Mouse (Mus musculus): ENCODE measurements around the gene Gm45021.
"Not testable (repeated sequence)": the region's sequence is repeated elsewhere in the genome, so short reads cannot be mapped to it uniquely, and the experiment has no call there.

The Gm45021 gene

GRCm38 (mm10) chr6:48613464-48613863, 24.1 kb downstream of the Gm45021 start:
- no peak for DNase-seq (ENCODE audit: low read depth, low spot score)

DNA sequence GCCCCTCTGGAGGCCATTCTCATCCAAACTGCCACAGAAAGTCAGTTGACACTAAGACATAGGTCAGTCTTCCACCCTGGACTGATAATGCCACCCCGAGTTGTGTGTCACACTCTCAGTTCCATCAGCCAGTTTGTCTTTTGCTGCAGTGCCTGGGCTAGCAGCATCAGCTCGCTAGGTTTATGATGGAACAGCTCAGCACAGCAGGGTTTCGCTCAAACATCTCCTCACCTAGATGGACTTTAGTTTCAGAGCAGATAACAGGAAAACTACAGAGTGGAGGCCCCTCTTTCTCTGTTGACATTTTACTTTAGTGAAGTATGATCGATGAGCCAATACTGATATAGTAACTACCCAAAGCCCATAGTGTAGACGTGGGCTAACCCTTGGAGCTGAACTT, 25.3 kb downstream of the Gm45021 start:
- no peak for DNase-seq (ENCODE audit: low read depth, low spot score)

DNA sequence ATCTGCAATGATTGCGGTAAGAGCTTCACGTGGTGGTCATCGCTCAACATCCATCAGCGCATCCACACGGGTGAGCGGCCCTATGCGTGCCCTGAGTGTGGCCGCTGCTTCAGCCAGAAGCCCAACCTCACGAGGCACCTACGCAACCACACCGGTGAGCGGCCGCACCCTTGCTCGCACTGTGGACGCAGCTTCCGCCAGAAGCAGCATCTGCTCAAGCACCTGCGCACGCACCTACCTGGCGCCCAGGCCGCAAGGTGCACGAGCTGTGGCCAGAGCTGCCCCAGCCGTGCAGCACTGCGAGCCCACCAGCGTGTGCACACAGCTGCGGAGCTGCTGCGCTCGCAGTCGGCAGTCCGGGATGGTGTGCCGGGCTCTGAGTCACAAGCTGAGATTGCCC, 30.6 kb downstream of the Gm45021 start:
- DNase-seq (ENCODE audit: low read depth, low spot score), result no peak

DNA sequence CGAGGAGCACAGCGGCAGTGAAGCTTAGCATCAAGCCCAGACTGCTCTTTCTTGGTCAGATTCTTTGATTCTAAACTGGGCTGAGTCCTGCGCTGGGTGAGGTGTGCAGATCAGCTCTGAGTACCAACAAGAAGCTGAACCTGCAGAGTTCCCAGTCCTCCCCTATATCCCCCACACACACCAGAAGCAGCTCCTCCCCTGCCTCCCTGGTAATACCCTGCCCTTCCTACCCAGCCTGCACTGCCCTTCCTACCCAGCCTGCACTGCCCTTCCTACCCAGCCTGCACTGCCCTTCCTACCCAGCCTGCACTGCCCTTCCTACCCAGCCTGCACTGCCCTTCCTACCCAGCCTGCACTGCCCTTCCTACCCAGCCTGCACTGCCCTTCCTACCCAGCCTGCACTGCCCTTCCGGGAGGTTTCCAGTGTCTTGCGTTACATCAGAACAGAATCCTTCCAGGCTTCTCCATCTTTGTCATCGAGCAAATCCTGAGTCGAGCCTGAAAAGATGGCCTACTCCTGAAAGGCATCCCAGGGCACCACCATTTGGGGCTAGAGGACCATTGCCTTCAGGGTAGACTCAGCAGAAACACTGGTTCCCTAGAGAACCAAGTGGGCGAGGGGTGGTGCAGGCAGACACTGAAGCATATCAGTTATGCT, 32.9 kb downstream of the Gm45021 start:
- not testable (repeated sequence) for DNase-seq (ENCODE audit: low read depth, low spot score)

- DNase-seq (ENCODE audit: low read depth, low spot score), result no peak
These were observed 34.0 kb downstream of the Gm45021 start for GRCm38 (mm10) chr6:48623460-48623859.

DNA sequence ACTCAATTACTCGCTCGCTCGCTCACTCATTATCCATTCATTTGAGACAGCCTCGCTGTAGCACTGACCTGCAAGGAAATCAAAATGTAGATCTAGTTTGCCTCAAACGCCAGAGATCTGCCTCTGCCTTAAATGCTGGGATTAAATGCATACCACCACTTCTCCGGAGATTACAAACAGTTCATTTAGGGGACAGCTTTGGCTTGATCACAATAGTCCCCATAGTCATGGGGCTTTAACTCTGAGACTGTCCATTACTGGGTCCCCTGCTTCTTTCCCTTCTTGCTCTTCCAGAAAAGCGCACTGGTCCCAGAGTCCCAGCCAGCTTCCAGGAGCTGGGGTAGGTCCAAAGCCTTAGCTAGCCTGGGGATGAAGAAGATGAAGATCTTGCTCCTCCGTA, 37.1 kb downstream of the Gm45021 start, which contains the start of gene AI854703:
TSS of gene AI854703 (plus strand) at position 301 of the 400 bp plus-strand sequence.
- DNase-seq (ENCODE audit: low read depth, low spot score), result no peak

DNA sequence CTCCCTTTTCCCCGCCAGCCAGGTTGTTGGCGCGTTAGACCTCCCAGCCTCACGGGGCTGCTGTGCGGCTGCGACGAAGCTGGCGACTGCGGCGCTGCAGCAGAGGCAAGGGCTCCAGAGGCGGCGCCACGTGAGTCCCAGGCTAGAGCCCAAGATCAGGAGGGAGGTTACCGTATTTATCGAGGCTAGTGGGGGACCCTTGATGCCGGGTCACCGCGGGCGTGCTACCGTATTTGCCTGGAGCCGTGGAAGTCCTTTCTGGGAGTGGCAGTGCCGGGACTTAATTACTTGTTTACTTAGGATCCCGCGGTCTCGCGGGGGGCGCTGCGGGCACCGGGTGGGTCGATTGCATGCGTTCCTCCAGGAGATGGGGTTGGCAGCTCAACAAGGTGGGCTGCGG, 37.6 kb downstream of the Gm45021 start:
- peak; percentile 74 for DNase-seq (ENCODE audit: low read depth, low spot score)

DNA sequence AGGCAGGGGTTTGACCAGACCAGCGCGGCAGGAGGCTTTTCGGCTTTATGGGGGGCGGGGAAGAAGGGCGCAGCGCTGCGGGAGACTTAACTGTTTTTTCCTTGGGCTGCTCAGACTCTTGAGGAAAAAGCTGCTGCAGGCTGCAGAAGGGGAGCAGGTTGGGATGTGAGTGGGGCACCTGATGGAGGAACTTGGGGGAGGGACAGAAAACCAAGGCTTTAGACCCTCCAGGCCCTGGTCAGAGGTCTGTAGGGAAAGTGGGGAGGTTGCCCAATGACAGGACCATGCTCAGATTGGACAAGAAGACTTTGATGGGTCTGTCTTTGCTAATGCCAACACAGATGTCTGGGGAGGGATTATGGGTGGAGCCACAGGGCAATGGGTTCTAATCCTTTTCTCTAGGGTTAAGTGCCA, 38.1 kb downstream of the Gm45021 start:
- no peak for DNase-seq (ENCODE audit: low read depth, low spot score)

DNA sequence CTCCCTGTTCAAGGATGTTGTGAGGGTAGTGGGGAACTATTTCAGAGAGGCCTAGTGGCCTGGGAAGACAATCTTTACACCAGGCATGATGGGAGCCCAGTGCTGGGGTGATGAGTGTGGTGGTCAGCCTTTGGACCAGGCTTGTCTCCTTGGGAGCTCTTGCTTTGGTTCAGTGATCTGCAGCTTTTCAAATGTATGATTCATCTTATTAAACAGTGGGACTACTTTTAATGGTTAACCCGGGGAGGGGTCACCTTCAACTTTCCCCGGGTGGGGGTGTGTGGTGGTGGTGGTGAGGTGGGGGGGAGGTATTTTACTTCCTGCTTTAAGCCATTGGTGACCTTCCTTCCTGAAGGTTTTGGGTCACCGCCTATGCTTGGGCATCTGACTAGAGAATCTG, 39.0 kb downstream of the Gm45021 start:
- no peak for DNase-seq (ENCODE audit: low read depth, low spot score)

GRCm38 (mm10) chr6:48628808-48629660, 39.6 kb downstream of the Gm45021 start:
- DNase-seq (ENCODE audit: low read depth, low spot score), result peak; percentile 77

- DNase-seq (ENCODE audit: low read depth, low spot score), result no peak
These were observed 40.2 kb downstream of the Gm45021 start for GRCm38 (mm10) chr6:48629661-48630034.

- no peak for DNase-seq (ENCODE audit: low read depth, low spot score)
These were observed 41.4 kb downstream of the Gm45021 start for GRCm38 (mm10) chr6:48630831-48631230.

GRCm38 (mm10) chr6:48635105-48635504, 45.7 kb downstream of the Gm45021 start:
- no peak for DNase-seq (ENCODE audit: low read depth, low spot score)

- DNase-seq (ENCODE audit: low read depth, low spot score), result no peak
These were observed 47.1 kb downstream of the Gm45021 start for GRCm38 (mm10) chr6:48636515-48636914.

DNA sequence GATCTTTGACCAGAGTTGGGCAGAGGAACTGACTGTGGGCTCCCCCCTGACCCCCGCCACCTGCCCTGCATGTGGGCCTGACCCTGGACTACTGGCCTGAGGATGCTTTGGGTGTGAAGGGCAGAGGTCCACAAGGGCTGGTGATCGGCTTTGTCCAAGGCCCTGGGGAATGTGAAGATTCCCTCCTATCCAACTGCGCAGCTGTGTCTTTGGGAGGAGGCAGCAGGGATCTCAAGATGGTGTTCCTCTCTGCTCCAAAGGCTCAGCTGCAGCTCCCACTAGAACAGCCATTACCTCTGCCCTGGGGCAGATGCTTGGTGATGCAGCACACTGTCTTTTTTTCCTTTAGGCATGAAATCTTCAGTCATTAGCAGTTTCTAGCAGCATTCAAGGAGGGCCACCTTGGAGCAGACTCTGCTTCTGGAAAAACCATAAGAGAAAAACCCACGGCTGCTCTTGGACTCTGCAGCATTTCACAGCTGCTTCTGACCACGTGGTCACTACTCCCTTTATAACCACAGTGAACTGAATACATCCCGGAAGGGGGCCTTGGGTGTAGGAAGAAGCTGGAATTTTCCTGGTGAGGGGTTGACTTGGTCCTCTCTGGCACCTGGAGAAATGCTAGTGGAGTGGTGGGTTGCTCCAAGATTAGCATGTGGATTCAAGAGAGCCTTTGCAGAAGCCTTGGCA, 48.5 kb downstream of the Gm45021 start:
- no peak for DNase-seq (ENCODE audit: low read depth, low spot score)

- DNase-seq (ENCODE audit: low read depth, low spot score), result no peak
These were observed 49.1 kb downstream of the Gm45021 start for GRCm38 (mm10) chr6:48638553-48638952.

DNA sequence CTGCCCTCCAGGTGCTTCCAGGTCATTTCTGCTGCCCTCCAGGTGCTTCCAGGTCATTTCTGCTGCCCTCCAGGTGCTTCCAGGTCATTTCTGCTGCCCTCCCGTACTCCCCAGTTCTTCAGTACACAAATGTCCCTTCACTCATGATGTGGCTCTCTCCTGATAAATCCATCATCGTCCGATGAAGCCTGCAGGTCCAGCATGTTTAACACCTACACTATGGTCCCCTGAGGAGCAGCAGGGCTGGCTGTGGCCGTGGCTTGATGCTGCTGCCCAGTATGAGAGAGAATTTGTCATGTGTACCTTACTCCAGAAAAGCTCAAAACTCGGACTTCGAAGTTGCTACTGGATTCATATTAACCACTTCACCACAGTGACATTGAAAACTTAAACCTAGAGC, 52.0 kb downstream of the Gm45021 start:
- DNase-seq (ENCODE audit: low read depth, low spot score), result no peak

DNA sequence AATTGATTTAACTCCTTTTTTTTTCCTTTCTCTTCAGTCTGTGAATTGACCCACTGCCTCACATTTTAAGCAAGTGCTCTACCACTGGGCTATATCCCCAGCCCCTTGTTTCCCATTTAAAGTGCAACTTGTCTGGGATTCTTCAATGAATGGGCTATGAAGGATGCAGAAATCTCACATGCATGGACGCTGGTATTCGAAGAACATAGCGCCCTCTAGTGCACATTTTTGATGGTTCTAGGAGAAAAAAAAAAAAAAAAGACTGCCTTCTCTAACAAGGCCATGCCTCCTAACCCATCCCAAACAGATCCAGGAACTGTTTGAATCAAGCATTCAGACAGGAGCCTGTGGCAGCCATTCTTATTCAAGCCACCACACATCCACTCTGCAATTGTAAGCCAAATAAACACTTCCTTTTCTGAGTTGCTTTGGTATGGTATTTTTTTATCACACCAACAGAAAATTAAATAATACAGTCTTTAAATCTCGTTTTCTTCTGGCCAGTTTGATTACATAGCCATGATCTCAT, 53.4 kb downstream of the Gm45021 start:
- peak; percentile 84 for DNase-seq (ENCODE audit: low read depth, low spot score)

- DNase-seq (ENCODE audit: low read depth, low spot score), result peak; percentile 93
These were observed 56.4 kb downstream of the Gm45021 start for GRCm38 (mm10) chr6:48645660-48646308.

DNA sequence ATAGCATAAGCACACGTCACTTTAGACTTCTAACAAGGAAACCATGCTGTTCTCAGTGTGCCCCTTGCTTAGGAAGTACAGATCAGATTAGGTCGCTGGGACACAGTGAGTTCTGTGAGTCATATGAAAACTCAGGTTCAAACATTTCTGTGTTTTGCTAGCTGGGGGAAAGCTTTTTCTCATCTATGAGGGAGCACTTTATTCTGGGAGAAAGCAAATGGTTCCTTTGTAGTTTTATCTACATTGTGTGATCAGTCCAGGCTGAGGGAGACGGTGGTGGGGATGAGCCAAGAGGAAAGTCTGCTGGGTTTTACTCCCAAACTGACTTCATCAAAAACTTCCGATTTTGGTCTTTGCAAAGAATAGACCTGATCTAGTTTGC, 56.9 kb downstream of the Gm45021 start:
- peak; percentile 45 for DNase-seq (ENCODE audit: low read depth, low spot score)

- peak; percentile 95 for DNase-seq (ENCODE audit: low read depth, low spot score)
These were observed 57.6 kb downstream of the Gm45021 start, which contains the start of gene Gimap8 for GRCm38 (mm10) chr6:48646995-48647394. TSS of gene Gimap8 (plus strand) at chr6:48647234.

GRCm38 (mm10) chr6:48647611-48648010, 58.2 kb downstream of the Gm45021 start:
- no peak for DNase-seq (ENCODE audit: low read depth, low spot score)

All from CD4-positive, CD25-positive, alpha-beta regulatory T cell, adult 2 months (primary cell).